Mouse (Mus musculus): ENCODE results near the gene Msl3l2.

DNA sequence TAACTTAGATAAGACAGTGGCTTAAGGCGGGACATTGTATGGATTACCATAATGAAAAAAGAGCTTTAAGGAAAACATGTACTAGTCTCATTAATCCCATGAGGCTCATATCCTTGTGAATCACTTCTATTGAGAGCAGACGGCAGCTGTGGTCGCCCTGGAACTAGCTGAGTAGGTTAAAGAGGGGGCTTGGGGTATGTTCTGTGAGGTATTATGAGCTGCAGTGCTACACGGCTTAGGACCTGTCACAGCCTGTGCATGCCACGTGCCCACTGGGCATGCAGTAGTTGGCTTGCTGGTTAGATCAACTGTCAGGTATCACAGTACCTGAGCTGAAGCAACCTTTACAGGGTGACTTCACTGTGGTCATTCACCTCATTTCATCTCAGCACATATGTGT lies 12.1 kb upstream of the Msl3l2 start:
- TF ChIP-seq POLR2A (IDR thresholded peaks at IDR 0.05; ENCODE audit: borderline replicate concordance, control insufficient read depth, low read depth, low read length), result no peak
- no peak for TF ChIP-seq CTCF (IDR thresholded peaks at IDR 0.05; ENCODE audit: control insufficient read depth, insufficient read depth, low read length)
